Mouse (Mus musculus): ENCODE results near the gene Gm20388. TPM values are rescaled to one million over a fixed set of nuclear protein-coding genes. Genes with fewer than 3 reads are reported as not detected.

Gm20388 gene
- polyA plus RNA-seq, 1 experiment from 2014 or later: 7.4 TPM

GRCm38 (mm10) chr8:120614491-120614890 lies 703.9 kb downstream of the Gm20388 start:
- no peak overlapping the region for H3K4me2 ChIP-seq (ENCODE audit: low read depth, low read length)
- ATAC-seq (ENCODE audit: insufficient read depth, low FRiP score): no peak
- H3K9ac ChIP-seq (ENCODE audit: low read length): no peak overlapping the region
- H3K9me3 ChIP-seq (replicated peaks; ENCODE audit: control insufficient read depth, low read length): no peaks in the 10 kb centered on the region
- H3K4me1 ChIP-seq (ENCODE audit: control insufficient read depth, insufficient read depth, low read length): no peaks in the 10 kb centered on the region
- no peak overlapping the region for H3K27ac ChIP-seq (ENCODE audit: low read length)
- H3K27me3 ChIP-seq (ENCODE audit: control insufficient read depth, insufficient read depth, low read length): no peaks in the 10 kb centered on the region
- WGBS: 85% methylated on average over 3 of the region's 3 CpGs
- no peak overlapping the region for H3K4me3 ChIP-seq (replicated peaks; ENCODE audit: low read length)
- no peaks in the 10 kb centered on the region for H3K36me3 ChIP-seq (ENCODE audit: control insufficient read depth, insufficient read depth, low read length)

GRCm38 (mm10) chr8:120616663-120617626 lies 706.3 kb downstream of the Gm20388 start:
- no peak for ATAC-seq (ENCODE audit: insufficient read depth, low FRiP score)

GRCm38 (mm10) chr8:120618110-120618509 lies 707.5 kb downstream of the Gm20388 start:
- Histone ChIP-seq H3K27me3 (ENCODE audit: control insufficient read depth, insufficient read depth, low read length) (no peaks in the 10 kb centered on the region), H3K9me3 (replicated peaks; ENCODE audit: control insufficient read depth, low read length) (no peaks in the 10 kb centered on the region), H3K27ac (ENCODE audit: low read length) (no peak overlapping the region), H3K36me3 (ENCODE audit: control insufficient read depth, insufficient read depth, low read length) (no peaks in the 10 kb centered on the region), H3K4me2 (ENCODE audit: low read depth, low read length) (no peak overlapping the region), H3K9ac (ENCODE audit: low read length) (no peak overlapping the region), H3K4me1 (ENCODE audit: control insufficient read depth, insufficient read depth, low read length) (0 out of 2 replicates have a peak, but pooled peaks cover 4% of the 10 kb centered on the region), H3K4me3 (replicated peaks; ENCODE audit: low read length) (no peak overlapping the region)
- peak; percentile 31 for ATAC-seq (ENCODE audit: insufficient read depth, low FRiP score)
- WGBS: 2% methylated on average over 6 of the region's 6 CpGs

More at GRCm38 (mm10) chr8:120616663-120617626, 706.3 kb downstream of the Gm20388 start:
- Histone ChIP-seq H3K9ac (ENCODE audit: low read length) (no peak overlapping the region), H3K9me3 (replicated peaks; ENCODE audit: control insufficient read depth, low read length) (no peaks in the 10 kb centered on the region), H3K27me3 (ENCODE audit: control insufficient read depth, insufficient read depth, low read length) (no peaks in the 10 kb centered on the region), H3K27ac (ENCODE audit: low read length) (no peak overlapping the region), H3K4me3 (replicated peaks; ENCODE audit: low read length) (no peak overlapping the region), H3K36me3 (ENCODE audit: control insufficient read depth, insufficient read depth, low read length) (no peaks in the 10 kb centered on the region), H3K4me1 (ENCODE audit: control insufficient read depth, insufficient read depth, low read length) (0 out of 2 replicates have a peak, but pooled peaks cover 4% of the 10 kb centered on the region), H3K4me2 (ENCODE audit: low read depth, low read length) (no peak overlapping the region)
- 43% methylated on average over 7 of the region's 8 CpGs for WGBS

- 74% methylated on average over 11 of the region's 11 CpGs for WGBS
- ATAC-seq (ENCODE audit: insufficient read depth, low FRiP score): no peak
These were observed 708.9 kb downstream of the Gm20388 start for GRCm38 (mm10) chr8:120619235-120620180.

GRCm38 (mm10) chr8:120620441-120620840 lies 709.8 kb downstream of the Gm20388 start:
- Histone ChIP-seq H3K4me1 (ENCODE audit: control insufficient read depth, insufficient read depth, low read length) (0 out of 2 replicates have a peak, but pooled peaks cover 4% of the 10 kb centered on the region), H3K27me3 (ENCODE audit: control insufficient read depth, insufficient read depth, low read length) (no peaks in the 10 kb centered on the region), H3K9me3 (replicated peaks; ENCODE audit: control insufficient read depth, low read length) (no peaks in the 10 kb centered on the region), H3K36me3 (ENCODE audit: control insufficient read depth, insufficient read depth, low read length) (no peaks in the 10 kb centered on the region), H3K4me2 (ENCODE audit: low read depth, low read length) (no peak overlapping the region), H3K9ac (ENCODE audit: low read length) (no peak overlapping the region), H3K27ac (ENCODE audit: low read length) (no peak overlapping the region), H3K4me3 (replicated peaks; ENCODE audit: low read length) (no peak overlapping the region)
- ATAC-seq (ENCODE audit: insufficient read depth, low FRiP score): no peak
- WGBS: 36% methylated on average over 7 of the region's 7 CpGs

More at GRCm38 (mm10) chr8:120619235-120620180, 708.9 kb downstream of the Gm20388 start:
- no peak overlapping the region for H3K4me2 ChIP-seq (ENCODE audit: low read depth, low read length)
- H3K9me3 ChIP-seq (replicated peaks; ENCODE audit: control insufficient read depth, low read length): no peaks in the 10 kb centered on the region
- H3K4me1 ChIP-seq (ENCODE audit: control insufficient read depth, insufficient read depth, low read length): 0 out of 2 replicates have a peak, but pooled peaks cover 4% of the 10 kb centered on the region
- no peak overlapping the region for H3K27ac ChIP-seq (ENCODE audit: low read length)
- H3K9ac ChIP-seq (ENCODE audit: low read length): no peak overlapping the region
- no peaks in the 10 kb centered on the region for H3K36me3 ChIP-seq (ENCODE audit: control insufficient read depth, insufficient read depth, low read length)
- no peaks in the 10 kb centered on the region for H3K27me3 ChIP-seq (ENCODE audit: control insufficient read depth, insufficient read depth, low read length)
- no peak overlapping the region for H3K4me3 ChIP-seq (replicated peaks; ENCODE audit: low read length)

- H3K9me3 ChIP-seq (replicated peaks; ENCODE audit: control insufficient read depth, low read length): no peaks in the 10 kb centered on the region
- no peaks in the 10 kb centered on the region for H3K36me3 ChIP-seq (ENCODE audit: control insufficient read depth, insufficient read depth, low read length)
- 68% methylated on average over 14 of the region's 14 CpGs for whole genome bisulfite sequencing
- no peak overlapping the region for H3K9ac ChIP-seq (ENCODE audit: low read length)
- H3K4me1 ChIP-seq (ENCODE audit: control insufficient read depth, insufficient read depth, low read length): 0 out of 2 replicates have a peak, but pooled peaks cover 4% of the 10 kb centered on the region
- no peak overlapping the region for H3K4me3 ChIP-seq (replicated peaks; ENCODE audit: low read length)
- H3K4me2 ChIP-seq (ENCODE audit: low read depth, low read length): no peak overlapping the region
- ATAC-seq (ENCODE audit: insufficient read depth, low FRiP score): no peak
- no peaks in the 10 kb centered on the region for H3K27me3 ChIP-seq (ENCODE audit: control insufficient read depth, insufficient read depth, low read length)
- no peak overlapping the region for H3K27ac ChIP-seq (ENCODE audit: low read length)
These were observed 711.5 kb downstream of the Gm20388 start for GRCm38 (mm10) chr8:120622161-120622560.

- ATAC-seq (ENCODE audit: insufficient read depth, low FRiP score): no peak
- WGBS: 41% methylated on average over 2 of the region's 2 CpGs
- H3K36me3 ChIP-seq (ENCODE audit: control insufficient read depth, insufficient read depth, low read length): no peaks in the 10 kb centered on the region
- H3K27ac ChIP-seq (ENCODE audit: low read length): no peak overlapping the region
- H3K9me3 ChIP-seq (replicated peaks; ENCODE audit: control insufficient read depth, low read length): no peaks in the 10 kb centered on the region
- no peak overlapping the region for H3K9ac ChIP-seq (ENCODE audit: low read length)
- 0 out of 2 replicates have a peak, but pooled peaks cover 4% of the 10 kb centered on the region for H3K4me1 ChIP-seq (ENCODE audit: control insufficient read depth, insufficient read depth, low read length)
- H3K27me3 ChIP-seq (ENCODE audit: control insufficient read depth, insufficient read depth, low read length): no peaks in the 10 kb centered on the region
- H3K4me2 ChIP-seq (ENCODE audit: low read depth, low read length): no peak overlapping the region
- no peak overlapping the region for H3K4me3 ChIP-seq (replicated peaks; ENCODE audit: low read length)
These were observed 713.0 kb downstream of the Gm20388 start for GRCm38 (mm10) chr8:120623608-120624007.

- Histone ChIP-seq H3K4me3 (replicated peaks; ENCODE audit: low read length) (no peak overlapping the region), H3K9ac (ENCODE audit: low read length) (no peak overlapping the region), H3K4me1 (ENCODE audit: control insufficient read depth, insufficient read depth, low read length) (no peaks in the 10 kb centered on the region), H3K27ac (ENCODE audit: low read length) (no peak overlapping the region), H3K9me3 (replicated peaks; ENCODE audit: control insufficient read depth, low read length) (no peaks in the 10 kb centered on the region), H3K36me3 (ENCODE audit: control insufficient read depth, insufficient read depth, low read length) (no peaks in the 10 kb centered on the region), H3K27me3 (ENCODE audit: control insufficient read depth, insufficient read depth, low read length) (no peaks in the 10 kb centered on the region), H3K4me2 (ENCODE audit: low read depth, low read length) (no peak overlapping the region)
- 62% methylated on average over 11 of the region's 11 CpGs for WGBS
- no peak for ATAC-seq (ENCODE audit: insufficient read depth, low FRiP score)
These were observed 715.8 kb downstream of the Gm20388 start for GRCm38 (mm10) chr8:120626461-120626860.
